Mouse (Mus musculus): ENCODE data around the gene Moap1. TPM values are rescaled to one million over a fixed set of nuclear protein-coding genes. Genes with fewer than 3 reads are reported as not detected.

Gene Moap1
- polyA plus RNA-seq, 1 experiment from 2014 or later, result 25.9 TPM

- no peak for ATAC-seq (ENCODE audit: low FRiP score, low TSS enrichment)
- Histone ChIP-seq H3K27ac (ENCODE audit: low read depth, low read length) (no peak overlapping the region), H3K9me3 (ENCODE audit: control insufficient read depth, low read length) (no peaks in the 10 kb centered on the region), H3K4me1 (ENCODE audit: control insufficient read depth, insufficient read depth, low read length) (peaks cover 18% of the 10 kb centered on the region), H3K4me2 (replicated peaks; ENCODE audit: low read depth, low read length) (peak overlapping the region; percentile 49), H3K9ac (ENCODE audit: low read depth, low read length) (peak overlapping the region; percentile 76; the same call in 1 of the 2 replicates), H3K4me3 (ENCODE audit: low read length) (peak overlapping the region; percentile 57), H3K27me3 (ENCODE audit: control insufficient read depth, insufficient read depth, low read length) (no peaks in the 10 kb centered on the region), H3K36me3 (ENCODE audit: control insufficient read depth, insufficient read depth, low read length) (peaks cover 5% of the 10 kb centered on the region)
- WGBS, result 79% methylated on average over 7 of the region's 7 CpGs
Measured at GRCm38 (mm10) chr12:102756304-102756703, 12.8 kb upstream of the Moap1 start.

GRCm38 (mm10) chr12:102748256-102748655 is 4.8 kb upstream of the Moap1 start:
- Histone ChIP-seq H3K4me3 (ENCODE audit: low read length) (no peak overlapping the region), H3K4me2 (replicated peaks; ENCODE audit: low read depth, low read length) (no peak overlapping the region), H3K27ac (ENCODE audit: low read depth, low read length) (no peak overlapping the region), H3K27me3 (ENCODE audit: control insufficient read depth, insufficient read depth, low read length) (no peaks in the 10 kb centered on the region), H3K9ac (ENCODE audit: low read depth, low read length) (no peak overlapping the region), H3K9me3 (ENCODE audit: control insufficient read depth, low read length) (no peaks in the 10 kb centered on the region), H3K4me1 (ENCODE audit: control insufficient read depth, insufficient read depth, low read length) (peaks cover 9% of the 10 kb centered on the region; the same call in 1 of the 2 replicates), H3K36me3 (ENCODE audit: control insufficient read depth, insufficient read depth, low read length) (peaks cover 14% of the 10 kb centered on the region; the same call in 1 of the 2 replicates)
- no peak for ATAC-seq (ENCODE audit: low FRiP score, low TSS enrichment)
- 92% methylated on average over 3 of the region's 3 CpGs for WGBS

GRCm38 (mm10) chr12:102744839-102745238 is 1.4 kb upstream of the Moap1 start:
- Histone ChIP-seq H3K9ac (ENCODE audit: low read depth, low read length) (peak overlapping the region; percentile 85; the same call in 1 of the 2 replicates), H3K4me3 (ENCODE audit: low read length) (peak overlapping the region; percentile 72; the same call in 1 of the 2 replicates)

GRCm38 (mm10) chr12:102743036-102743588 is 349 bp downstream of the Moap1 start:
- Histone ChIP-seq H3K9me3 (ENCODE audit: control insufficient read depth, low read length) (no peaks in the 10 kb centered on the region), H3K4me2 (replicated peaks; ENCODE audit: low read depth, low read length) (peak overlapping the region; percentile 85), H3K4me1 (ENCODE audit: control insufficient read depth, insufficient read depth, low read length) (peaks cover 9% of the 10 kb centered on the region; the same call in 1 of the 2 replicates), H3K27ac (ENCODE audit: low read depth, low read length) (peak overlapping the region; percentile 79), H3K27me3 (ENCODE audit: control insufficient read depth, insufficient read depth, low read length) (no peaks in the 10 kb centered on the region), H3K4me3 (ENCODE audit: low read length) (peak overlapping the region; percentile 72), H3K36me3 (ENCODE audit: control insufficient read depth, insufficient read depth, low read length) (peaks cover 10% of the 10 kb centered on the region; the same call in 1 of the 2 replicates), H3K9ac (ENCODE audit: low read depth, low read length) (peak overlapping the region; percentile 85)
- WGBS, result under 1% methylated on average over 33 of the region's 33 CpGs
- peak; percentile 36; the same call in 1 of the 2 replicates for ATAC-seq (ENCODE audit: low FRiP score, low TSS enrichment)

More at GRCm38 (mm10) chr12:102744839-102745238, 1.4 kb upstream of the Moap1 start:
- Histone ChIP-seq H3K4me2 (replicated peaks; ENCODE audit: low read depth, low read length) (peak overlapping the region; percentile 85), H3K27ac (ENCODE audit: low read depth, low read length) (no peak overlapping the region), H3K4me1 (ENCODE audit: control insufficient read depth, insufficient read depth, low read length) (peaks cover 9% of the 10 kb centered on the region; the same call in 1 of the 2 replicates), H3K27me3 (ENCODE audit: control insufficient read depth, insufficient read depth, low read length) (no peaks in the 10 kb centered on the region), H3K36me3 (ENCODE audit: control insufficient read depth, insufficient read depth, low read length) (peaks cover 14% of the 10 kb centered on the region; the same call in 1 of the 2 replicates), H3K9me3 (ENCODE audit: control insufficient read depth, low read length) (no peaks in the 10 kb centered on the region)
- ATAC-seq (ENCODE audit: low FRiP score, low TSS enrichment), result no peak
- 64% methylated on average over 6 of the region's 6 CpGs for WGBS

GRCm38 (mm10) chr12:102742056-102742455 is 1.4 kb downstream of the Moap1 start:
- ATAC-seq (ENCODE audit: low FRiP score, low TSS enrichment), result no peak
- Histone ChIP-seq H3K4me1 (ENCODE audit: control insufficient read depth, insufficient read depth, low read length) (peaks cover 9% of the 10 kb centered on the region; the same call in 1 of the 2 replicates), H3K27me3 (ENCODE audit: control insufficient read depth, insufficient read depth, low read length) (no peaks in the 10 kb centered on the region), H3K27ac (ENCODE audit: low read depth, low read length) (no peak overlapping the region), H3K9me3 (ENCODE audit: control insufficient read depth, low read length) (no peaks in the 10 kb centered on the region), H3K4me3 (ENCODE audit: low read length) (no peak overlapping the region), H3K36me3 (ENCODE audit: control insufficient read depth, insufficient read depth, low read length) (peaks cover 8% of the 10 kb centered on the region; the same call in 1 of the 2 replicates), H3K4me2 (replicated peaks; ENCODE audit: low read depth, low read length) (no peak overlapping the region), H3K9ac (ENCODE audit: low read depth, low read length) (no peak overlapping the region)
- WGBS, result 87% methylated on average over 7 of the region's 7 CpGs

- Histone ChIP-seq H3K27me3 (ENCODE audit: control insufficient read depth, insufficient read depth, low read length) (no peaks in the 10 kb centered on the region), H3K4me1 (ENCODE audit: control insufficient read depth, insufficient read depth, low read length) (peaks cover 9% of the 10 kb centered on the region; the same call in 1 of the 2 replicates), H3K9me3 (ENCODE audit: control insufficient read depth, low read length) (no peaks in the 10 kb centered on the region), H3K27ac (ENCODE audit: low read depth, low read length) (no peak overlapping the region), H3K9ac (ENCODE audit: low read depth, low read length) (no peak overlapping the region), H3K4me3 (ENCODE audit: low read length) (no peak overlapping the region), H3K4me2 (replicated peaks; ENCODE audit: low read depth, low read length) (no peak overlapping the region), H3K36me3 (ENCODE audit: control insufficient read depth, insufficient read depth, low read length) (no peaks in the 10 kb centered on the region)
- 73% methylated on average over 3 of the region's 3 CpGs for WGBS
- no peak for ATAC-seq (ENCODE audit: low FRiP score, low TSS enrichment)
Measured at GRCm38 (mm10) chr12:102740285-102740684, 3.2 kb downstream of the Moap1 start.

GRCm38 (mm10) chr12:102739096-102739495 is 4.4 kb downstream of the Moap1 start:
- H3K4me3 ChIP-seq (ENCODE audit: low read length), result no peak overlapping the region
- H3K9me3 ChIP-seq (ENCODE audit: control insufficient read depth, low read length), result no peaks in the 10 kb centered on the region
- no peak overlapping the region for H3K4me2 ChIP-seq (replicated peaks; ENCODE audit: low read depth, low read length)
- H3K9ac ChIP-seq (ENCODE audit: low read depth, low read length), result no peak overlapping the region
- 85% methylated on average over 5 of the region's 5 CpGs for WGBS
- H3K27ac ChIP-seq (ENCODE audit: low read depth, low read length), result no peak overlapping the region
- H3K4me1 ChIP-seq (ENCODE audit: control insufficient read depth, insufficient read depth, low read length), result no peaks in the 10 kb centered on the region; the same call in 1 of the 2 replicates
- no peaks in the 10 kb centered on the region for H3K36me3 ChIP-seq (ENCODE audit: control insufficient read depth, insufficient read depth, low read length)
- no peak for ATAC-seq (ENCODE audit: low FRiP score, low TSS enrichment)
- no peaks in the 10 kb centered on the region for H3K27me3 ChIP-seq (ENCODE audit: control insufficient read depth, insufficient read depth, low read length)

- Histone ChIP-seq H3K4me1 (ENCODE audit: control insufficient read depth, insufficient read depth, low read length) (peaks cover 16% of the 10 kb centered on the region), H3K27me3 (ENCODE audit: control insufficient read depth, insufficient read depth, low read length) (no peaks in the 10 kb centered on the region), H3K27ac (ENCODE audit: low read depth, low read length) (no peak overlapping the region), H3K9me3 (ENCODE audit: control insufficient read depth, low read length) (no peaks in the 10 kb centered on the region), H3K4me2 (replicated peaks; ENCODE audit: low read depth, low read length) (no peak overlapping the region), H3K36me3 (ENCODE audit: control insufficient read depth, insufficient read depth, low read length) (no peaks in the 10 kb centered on the region), H3K9ac (ENCODE audit: low read depth, low read length) (no peak overlapping the region), H3K4me3 (ENCODE audit: low read length) (no peak overlapping the region)
- no peak for ATAC-seq (ENCODE audit: low FRiP score, low TSS enrichment)
- WGBS, result 14% methylated on average over 4 of the region's 5 CpGs
Measured at GRCm38 (mm10) chr12:102733381-102733780, 10.1 kb downstream of the Moap1 start.

Measured in kidney, embryonic 14.5 days (tissue).